Mouse (Mus musculus): Measurements from ENCODE around the gene Fkbp11.

DNA sequence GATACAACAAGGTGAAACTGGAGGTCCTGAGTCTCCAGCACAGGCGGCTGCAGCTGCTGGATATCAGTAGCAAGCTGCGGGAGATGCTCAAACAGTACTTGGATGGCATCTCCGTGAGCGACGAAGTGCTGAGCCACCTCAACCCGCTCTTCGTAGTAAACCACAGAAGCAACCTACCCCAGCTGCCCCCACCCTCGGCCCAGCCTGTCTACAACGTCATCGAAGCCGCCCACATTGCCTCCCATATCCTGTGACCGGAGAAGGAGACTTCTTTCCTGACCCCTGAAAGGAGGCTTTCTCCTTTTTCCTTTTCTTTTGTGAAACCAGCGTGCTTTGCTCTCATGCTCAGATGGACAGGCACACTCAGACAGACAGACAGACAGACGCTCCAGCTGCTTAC lies 5.1 kb downstream of the Fkbp11 start:
- TF ChIP-seq CTCF (IDR thresholded peaks at IDR 0.05; ENCODE audit: low read depth) (no peak), EP300 (optimal IDR thresholded peaks at IDR 0.05) (no peak)

Measured in stomach, postnatal 0 days (tissue).